Mouse (Mus musculus): ENCODE measurements around the gene Fuca1.

GRCm38 (mm10) chr4:135883401-135883851 lies 37.1 kb upstream of the Fuca1 start:
- TF ChIP-seq CTCF (IDR thresholded peaks at IDR 0.05; ENCODE audit: borderline replicate concordance, extremely low read depth, insufficient read depth, insufficient read length) (no peak), POLR2A (IDR thresholded peaks at IDR 0.05; ENCODE audit: borderline replicate concordance, extremely low read depth, insufficient read depth, insufficient read length, poor library complexity, severe bottlenecking) (no peak)
